Mouse (Mus musculus): ENCODE measurements around the gene Fbxw8.

Gene Fbxw8

DNA sequence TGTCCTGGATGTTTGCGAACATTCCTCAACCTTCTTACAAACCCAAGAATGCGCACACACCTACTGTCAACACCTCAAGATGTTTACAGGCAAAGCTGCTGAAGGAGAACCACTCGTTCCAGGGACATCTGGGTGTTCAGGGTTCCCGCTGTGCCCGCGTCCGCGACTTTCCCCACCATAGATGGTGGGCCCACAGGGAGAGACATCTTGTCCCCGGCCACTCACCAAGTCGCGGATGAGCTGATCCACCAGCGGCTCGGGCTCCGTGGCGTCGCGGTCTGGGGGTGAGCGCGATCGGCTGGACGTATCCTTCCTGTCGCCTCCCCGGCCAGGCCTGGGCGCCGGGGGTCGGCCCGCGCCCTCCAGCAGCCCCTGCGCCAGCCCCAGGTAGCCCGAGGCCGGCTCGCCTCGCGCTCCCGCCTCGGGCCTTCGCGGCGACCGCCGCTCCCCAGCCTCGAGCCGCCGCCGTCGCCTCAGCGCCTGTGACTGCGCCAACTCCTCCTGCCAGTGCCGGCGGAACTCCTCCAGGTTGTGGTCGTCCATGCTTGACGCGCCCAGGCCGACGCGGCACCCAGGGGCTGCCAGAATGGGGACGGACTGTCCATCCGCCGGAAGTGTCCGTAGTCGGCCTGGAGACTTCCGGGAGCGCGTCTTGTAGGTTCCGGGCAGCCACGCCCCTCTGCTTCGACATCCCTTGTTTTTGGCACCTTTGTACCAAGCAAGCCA is at the start of gene Fbxw8:
TSS of gene Fbxw8 (minus strand) at position 626 of the 726 bp plus-strand sequence.
- in situ Hi-C loops (cut with MboI): no loop called here

- in situ Hi-C loops (cut with MboI): no loop called here
Measured at GRCm38 (mm10) chr5:118204675-118205440, 49.6 kb upstream of the Fbxw8 start.

DNA sequence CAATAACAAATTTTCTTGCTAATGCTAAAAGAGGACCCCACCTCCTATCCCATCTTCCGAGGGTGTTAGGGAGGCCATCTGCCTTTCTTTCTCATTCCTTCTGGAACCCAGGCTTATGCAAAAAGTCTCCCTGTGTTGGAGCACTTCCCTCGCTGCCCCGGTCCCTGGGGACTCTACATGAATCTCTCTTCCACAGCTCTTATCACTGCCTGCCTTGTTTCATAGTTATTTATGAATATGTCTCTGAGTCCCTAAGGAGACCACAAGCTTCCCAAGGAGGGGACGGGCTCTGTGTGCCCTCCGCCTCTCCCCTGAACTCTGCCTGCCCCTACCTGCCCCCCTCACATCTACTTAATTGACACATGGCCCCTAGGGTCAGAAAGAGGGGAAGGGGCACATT is 44.4 kb upstream of the Fbxw8 start:
- in situ Hi-C loops (cut with MboI): no loop called here

DNA sequence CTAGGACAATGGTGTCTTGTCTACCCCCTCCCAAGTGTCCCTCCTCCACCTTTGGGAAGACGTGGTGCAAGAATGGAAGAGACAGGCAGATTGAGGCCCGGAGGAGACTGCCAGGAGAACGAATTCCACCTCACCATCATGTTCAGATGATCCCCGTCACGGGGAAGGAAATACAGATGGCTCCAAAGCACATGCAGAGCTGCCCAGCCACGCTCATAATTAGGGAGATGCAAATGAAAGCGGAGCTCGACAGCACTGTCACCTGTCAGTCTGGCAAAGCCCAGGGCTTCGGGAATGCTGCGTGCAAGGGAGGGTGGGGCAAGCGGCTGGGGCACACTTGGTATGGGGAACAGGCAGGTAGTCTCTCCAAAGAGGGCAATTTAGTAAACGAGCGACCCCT is 42.2 kb upstream of the Fbxw8 start:
- in situ Hi-C loops (cut with MboI): no loop called here

- in situ Hi-C loops (cut with MboI): no loop called here
Measured at GRCm38 (mm10) chr5:118192221-118192620, 37.0 kb upstream of the Fbxw8 start.

DNA sequence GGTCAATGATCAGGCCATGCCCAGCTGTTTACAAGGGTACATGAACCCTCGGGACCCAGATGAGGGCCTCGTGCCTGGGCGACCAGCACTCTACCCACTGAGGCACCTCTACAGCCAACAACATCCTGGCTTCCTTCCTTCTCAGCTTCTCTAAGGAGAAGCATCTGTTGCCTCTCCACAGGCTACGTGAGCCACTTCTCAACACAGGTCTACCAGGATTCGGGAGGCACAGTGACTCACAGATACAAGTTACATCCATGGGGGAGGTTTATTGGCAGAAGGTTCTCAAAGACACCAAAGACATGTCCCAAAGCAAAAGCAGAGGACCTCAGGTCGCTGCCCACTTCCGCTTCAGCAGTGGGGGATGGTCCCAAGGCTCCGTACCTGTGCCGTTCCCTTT is 35.2 kb upstream of the Fbxw8 start:
- in situ Hi-C loops (cut with MboI): no loop called here

- in situ Hi-C loops (cut with MboI): no loop called here
Measured at GRCm38 (mm10) chr5:118188356-118188755, 33.1 kb upstream of the Fbxw8 start.

DNA sequence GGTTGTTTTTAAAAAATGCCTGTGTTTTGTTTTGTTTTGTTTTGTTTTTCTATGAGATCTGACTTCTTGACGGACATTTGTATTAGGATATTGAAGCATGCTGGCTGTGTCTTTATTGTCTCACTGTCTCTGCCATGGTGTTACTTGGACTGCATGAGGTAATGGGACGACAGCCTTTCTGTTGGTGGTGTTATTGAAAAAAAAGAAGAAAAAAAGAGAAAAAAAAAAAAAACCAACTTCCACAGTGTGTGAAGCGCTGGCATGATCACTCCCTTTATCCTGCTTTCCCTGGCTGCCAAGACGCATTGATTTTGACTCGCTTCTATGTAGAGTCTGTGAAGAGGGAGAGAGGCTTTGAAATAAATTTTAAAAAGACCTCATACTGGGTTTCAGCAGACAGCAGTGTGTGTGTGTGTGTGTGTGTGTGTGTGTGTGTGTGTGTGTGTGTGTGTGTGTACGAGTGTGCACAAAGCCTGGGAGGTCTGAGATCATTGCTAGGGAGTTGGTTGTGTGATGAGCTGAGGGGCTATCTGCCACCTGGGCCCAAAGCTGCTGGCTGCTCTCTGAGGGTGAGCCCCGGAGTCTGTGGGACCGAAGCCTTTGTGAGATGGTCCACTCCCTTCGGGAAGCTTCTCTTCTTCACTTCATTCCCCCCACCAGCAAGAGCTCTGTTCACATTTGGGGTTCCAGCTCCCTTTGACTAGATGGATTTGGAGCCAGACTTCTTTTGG is 31.8 kb upstream of the Fbxw8 start:
- in situ Hi-C loops (cut with MboI): no loop called here

DNA sequence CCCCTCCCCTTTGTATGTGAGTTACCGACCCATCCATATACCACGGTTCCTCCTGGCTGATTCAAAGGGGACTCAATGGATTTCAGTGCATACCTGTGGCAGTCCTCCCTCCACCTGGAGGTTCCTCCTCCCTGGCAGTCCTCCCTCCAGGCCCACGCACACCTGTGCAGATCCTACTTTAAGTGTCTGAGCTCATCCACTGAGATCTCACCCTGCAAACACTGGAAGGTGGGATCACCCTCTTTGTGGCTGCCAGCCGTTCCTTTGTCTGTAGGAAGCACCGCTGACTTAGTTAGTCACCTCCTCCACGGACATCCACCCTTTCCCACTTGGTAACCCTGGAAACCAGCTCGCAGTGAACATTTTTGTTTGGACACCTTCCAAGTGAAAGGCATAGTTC is 22.4 kb upstream of the Fbxw8 start:
- in situ Hi-C loops (cut with MboI): no loop called here

DNA sequence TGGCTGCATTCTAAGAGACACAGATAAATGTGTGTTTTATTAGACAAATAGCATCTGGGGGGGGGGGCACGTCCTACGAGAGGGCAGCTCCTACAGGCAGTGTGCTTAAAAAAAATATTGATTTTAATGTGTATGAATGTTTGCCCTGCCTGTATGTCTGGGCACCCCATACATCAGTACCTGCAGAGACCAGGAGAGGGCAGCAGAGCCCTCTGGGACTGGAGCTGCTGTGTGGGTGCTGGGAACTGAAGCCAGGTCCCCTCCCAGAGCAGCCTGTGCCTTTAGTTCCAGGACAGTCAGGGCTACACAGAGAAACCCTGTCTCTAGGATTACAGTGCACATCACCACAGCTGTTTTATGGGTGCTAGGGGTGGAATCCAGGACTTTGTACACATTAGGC is 19.9 kb upstream of the Fbxw8 start:
- in situ Hi-C loops (cut with MboI): no loop called here

DNA sequence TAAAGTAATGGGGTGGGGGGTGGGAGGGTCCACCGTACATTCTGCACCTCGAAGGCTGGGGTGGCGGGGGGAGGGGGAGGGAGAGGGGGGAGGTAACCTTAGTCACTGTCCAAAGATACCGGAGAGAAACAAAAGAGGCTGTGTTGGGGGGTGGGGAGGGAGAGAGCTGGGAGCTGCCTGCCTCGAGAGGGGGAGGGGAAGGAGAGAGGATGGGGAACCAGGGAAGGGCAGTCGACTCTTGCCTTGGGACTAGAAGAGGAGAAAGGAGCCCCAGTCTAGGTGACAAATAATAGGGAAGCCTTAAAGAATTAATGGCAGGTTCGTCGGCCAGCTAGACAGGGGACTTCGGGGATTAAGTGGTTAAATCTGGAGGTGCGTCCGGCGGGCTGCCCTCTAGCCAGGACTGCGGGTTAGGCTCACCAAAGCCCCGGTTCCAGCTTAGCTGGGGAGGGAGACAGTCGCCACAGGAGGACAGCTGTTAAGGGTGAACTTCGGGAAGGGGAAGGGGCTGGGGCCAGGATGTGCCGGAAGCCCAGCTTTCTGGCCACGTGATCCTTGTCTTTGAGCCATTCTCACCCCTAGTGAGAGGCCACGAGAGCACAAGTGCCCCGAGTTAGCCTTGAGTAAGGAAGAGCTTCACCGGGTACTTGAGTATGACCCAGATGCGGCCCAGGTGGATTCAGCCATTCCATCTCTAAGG is 19.2 kb upstream of the Fbxw8 start:
- in situ Hi-C loops (cut with MboI): no loop called here

- in situ Hi-C loops (cut with MboI): no loop called here
Measured at GRCm38 (mm10) chr5:118172078-118172723, 16.9 kb upstream of the Fbxw8 start.

- in situ Hi-C loops (cut with MboI): no loop called here
Measured at GRCm38 (mm10) chr5:118171665-118172064, 16.4 kb upstream of the Fbxw8 start.

DNA sequence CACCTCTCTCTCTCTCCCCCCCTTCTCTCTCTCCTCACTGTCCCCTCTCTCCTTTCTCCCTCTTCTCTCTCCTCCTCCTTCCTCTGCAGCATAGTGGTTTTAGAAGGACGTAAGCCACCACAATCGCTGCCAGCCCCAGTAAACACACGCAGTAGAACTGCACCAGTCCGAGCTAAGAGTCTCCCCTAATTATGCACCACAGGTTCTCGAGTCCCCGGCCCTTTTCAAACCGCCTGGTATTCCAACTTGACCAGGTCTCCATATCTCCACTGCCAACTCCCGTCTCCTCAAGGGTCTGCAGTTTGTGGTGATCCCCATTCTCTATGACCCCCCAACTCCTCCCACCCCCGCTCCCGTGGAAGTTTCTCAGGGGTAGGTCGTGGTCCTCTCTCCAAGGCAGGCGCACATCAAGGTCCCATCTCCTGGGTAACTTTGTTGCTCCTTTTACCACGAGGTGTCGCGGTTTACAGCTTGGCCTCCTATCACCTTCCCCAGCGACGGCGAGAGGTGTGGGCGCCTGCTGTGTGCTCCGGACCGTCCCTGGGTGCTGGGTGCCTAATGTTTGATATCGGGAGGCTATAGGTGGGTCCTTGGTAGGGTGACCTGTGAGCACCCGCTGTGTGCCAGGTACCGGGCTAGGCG is 15.7 kb upstream of the Fbxw8 start:
- in situ Hi-C loops (cut with MboI): no loop called here

GRCm38 (mm10) chr5:118169222-118170221 is 14.3 kb upstream of the Fbxw8 start:
- in situ Hi-C loops (cut with MboI): no loop called here

DNA sequence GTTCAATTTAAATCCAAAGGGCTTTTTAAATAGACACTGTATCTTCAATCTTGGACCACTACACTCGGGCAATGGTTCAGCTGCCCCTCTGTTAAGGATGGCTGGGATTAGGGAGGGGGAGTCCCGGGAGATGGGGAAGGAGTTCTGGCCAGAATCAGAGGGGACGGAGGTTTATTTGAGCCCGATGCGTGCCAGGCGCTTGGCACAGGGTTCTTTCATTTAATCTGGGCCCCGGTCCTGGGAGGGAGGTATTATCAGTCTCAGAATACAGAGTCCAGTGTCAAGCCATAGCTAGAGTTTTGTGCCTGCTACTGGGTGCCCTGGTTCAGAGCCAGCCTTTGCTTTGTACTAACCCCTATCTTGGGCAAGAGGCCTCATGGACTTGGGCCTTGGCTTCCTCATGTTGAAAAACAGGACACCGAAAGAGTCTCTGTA is 12.3 kb upstream of the Fbxw8 start:
- in situ Hi-C loops (cut with MboI): no loop called here

- in situ Hi-C loops (cut with MboI): no loop called here
Measured at GRCm38 (mm10) chr5:118165462-118165861, 10.2 kb upstream of the Fbxw8 start.

DNA sequence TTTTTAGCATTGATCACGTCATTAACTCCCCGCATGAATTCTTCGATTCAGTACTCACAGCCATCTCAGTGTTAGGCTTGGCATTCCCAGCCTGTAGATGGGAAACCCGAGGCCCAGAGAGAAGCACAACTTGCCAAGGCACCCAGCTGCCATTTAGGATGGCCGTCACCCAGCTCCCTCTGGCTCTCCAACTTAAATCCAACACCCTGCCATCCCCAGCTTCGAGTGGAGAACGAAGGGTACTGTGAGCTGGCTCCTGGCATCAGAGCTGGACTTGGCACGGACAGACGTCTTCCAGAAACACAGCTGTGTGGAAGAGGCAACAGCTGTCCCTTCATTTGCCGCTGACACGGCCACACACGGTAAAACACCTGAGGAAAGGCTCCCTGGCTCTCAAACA is 9.3 kb upstream of the Fbxw8 start, which contains the start of gene Hrk:
TSS of gene Hrk (plus strand) at position 68 of the 400 bp plus-strand sequence.
- in situ Hi-C loops (cut with MboI): no loop called here

GRCm38 (mm10) chr5:118160691-118161090 is 5.4 kb upstream of the Fbxw8 start:
- in situ Hi-C loops (cut with MboI): no loop called here

- in situ Hi-C loops (cut with MboI): no loop called here
Measured at GRCm38 (mm10) chr5:118156976-118157375, 1.7 kb upstream of the Fbxw8 start.
